Mouse (Mus musculus) cortical plate, adult 2 months (tissue): ENCODE data around the gene Eif4e2. TPM values are rescaled to one million over a fixed set of nuclear protein-coding genes. Genes with fewer than 3 reads are reported as not detected.
A peak's percentile ranks its signal among the peaks of the same experiment; 100 is the strongest.

ENCODE experiments used
- H3K27ac ChIP-seq: fragments of 200-500 bp; 2 replicates; pipeline ENCODE4 v1.5.1; 2012; ENCODE audit warnings: low read length, control low read depth, inconsistent platforms; ENCODE audit not compliant: insufficient read depth
- H3K4me1 ChIP-seq: fragments of 200-500 bp; 2 replicates; pipeline ENCODE4 v1.6.1; 2011; ENCODE audit warnings: low read length; ENCODE audit not compliant: control insufficient read depth, insufficient read depth
- H3K4me3 ChIP-seq: fragments of 200-500 bp; 2 replicates; pipeline ENCODE4 v1.5.1; 2011; ENCODE audit warnings: mild to moderate bottlenecking, low read length, control low read depth; ENCODE audit not compliant: insufficient read depth
- CTCF ChIP-seq: fragments of 200-500 bp; IDR thresholded peaks from 2 replicates; pipeline ENCODE4 v1.5.1; 2011; ENCODE audit warnings: mild to moderate bottlenecking, control low read depth, low read length; ENCODE audit not compliant: insufficient read depth; ENCODE audit errors: extremely low read depth
- POLR2A ChIP-seq: fragments of 200-500 bp; IDR thresholded peaks from 2 replicates; pipeline ENCODE4 v1.6.1; 2011; ENCODE audit warnings: mild to moderate bottlenecking, low read length, control low read depth; ENCODE audit not compliant: insufficient read depth; ENCODE audit errors: extremely low read depth
- polyA plus RNA-seq: library from polyadenylated mRNA; depleted of rRNA; stranded (reverse); fragments of >200 nt; gene quantifications from 2 replicates; pipeline ENCODE4 v1.2.3, GENCODE M21; 2012

Gene Eif4e2
- polyA plus RNA-seq, 1 experiment = 53.7 TPM

DNA sequence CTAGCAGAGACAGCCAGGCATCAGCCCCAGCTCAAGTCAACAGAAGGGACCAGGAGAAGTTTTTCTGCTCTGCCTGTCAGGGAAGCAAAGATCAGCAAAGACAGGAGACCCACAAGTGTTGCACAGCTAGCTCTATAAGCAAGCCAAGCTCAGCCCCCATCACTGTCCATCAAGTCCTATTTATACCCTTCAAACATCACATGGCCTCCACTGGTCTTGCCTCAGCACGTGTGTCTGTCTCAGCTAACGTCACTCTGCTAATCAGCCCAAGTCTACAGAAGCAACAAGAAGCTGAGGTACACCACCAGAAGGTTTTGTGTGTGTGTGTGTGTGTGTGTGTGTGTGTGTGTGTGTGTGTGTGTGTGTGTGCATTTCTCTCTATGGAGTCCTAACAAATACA lies 12.9 kb upstream of the Eif4e2 start:
- Histone ChIP-seq H3K4me3 (no peak overlapping the region), H3K27ac (no peak overlapping the region), H3K4me1 (no peaks in the 10 kb centered on the region)
- TF ChIP-seq POLR2A (no peak), CTCF (no peak)

DNA sequence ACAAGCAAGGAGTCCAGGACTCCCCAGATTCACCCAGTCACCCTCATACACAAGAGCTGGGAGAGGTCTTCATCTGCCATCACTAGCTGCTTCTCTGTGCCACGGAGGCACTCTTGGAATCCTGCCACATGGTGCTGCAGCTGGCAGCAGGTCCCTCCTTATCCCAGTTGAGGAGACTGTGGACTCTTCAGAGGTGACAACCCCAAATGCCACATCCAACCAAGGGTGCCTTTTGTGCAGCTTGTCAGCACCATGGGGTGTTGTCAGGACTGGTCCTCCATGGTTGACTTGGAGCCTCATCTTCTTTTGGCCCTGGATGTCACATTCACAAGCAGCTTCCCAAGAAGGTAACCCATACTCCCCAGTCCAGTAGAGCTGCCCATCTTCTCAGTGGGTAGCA lies 11.9 kb upstream of the Eif4e2 start:
- Histone ChIP-seq H3K27ac (no peak overlapping the region), H3K4me3 (no peak overlapping the region), H3K4me1 (no peaks in the 10 kb centered on the region)
- TF ChIP-seq CTCF (no peak), POLR2A (no peak)

DNA sequence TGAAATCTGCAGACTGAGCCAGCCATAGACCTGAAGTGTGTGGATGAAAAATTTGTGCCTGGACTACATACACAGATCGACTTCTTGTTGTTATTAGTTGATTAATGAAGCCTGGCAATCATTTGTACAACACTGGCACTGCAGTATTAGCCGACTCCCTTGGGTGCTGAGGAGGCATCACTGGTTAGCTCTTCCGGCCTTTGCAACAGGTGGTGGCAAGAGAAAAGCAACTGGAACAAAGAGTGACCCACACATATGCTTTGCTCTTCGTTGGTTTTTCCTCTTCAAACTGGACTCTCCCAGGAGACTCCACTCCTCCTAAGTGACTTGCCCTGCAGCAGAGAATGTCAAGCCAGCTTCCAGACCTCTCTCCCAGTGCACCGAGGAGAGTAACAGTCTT lies 9.9 kb upstream of the Eif4e2 start:
- TF ChIP-seq CTCF (no peak), POLR2A (no peak)
- Histone ChIP-seq H3K27ac (no peak overlapping the region), H3K4me3 (no peak overlapping the region), H3K4me1 (no peaks in the 10 kb centered on the region)

DNA sequence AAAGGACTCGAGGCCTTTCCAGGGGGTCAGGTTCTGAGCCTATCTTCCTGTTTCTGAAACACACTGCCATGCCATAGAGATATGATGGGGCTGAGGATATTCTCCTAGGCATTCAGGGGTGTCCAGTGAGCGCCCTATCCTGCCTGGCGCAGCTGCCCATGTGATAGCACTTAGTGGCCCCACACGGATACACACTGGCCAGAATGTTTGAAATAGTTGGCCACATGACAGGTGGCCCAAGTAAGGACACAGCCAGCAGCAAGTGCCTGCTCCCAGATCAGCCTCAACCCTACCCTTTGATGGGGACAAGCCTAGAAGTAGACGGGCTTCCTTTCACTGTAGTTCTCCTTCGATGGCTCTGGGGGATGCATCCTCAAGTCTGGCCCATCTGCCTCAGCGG lies 9.2 kb upstream of the Eif4e2 start, which contains the start of gene Chrng:
TSS of gene Chrng (plus strand) at position 193 of the 400 bp plus-strand sequence.
- Histone ChIP-seq H3K4me3 (no peak within 1 kb of the TSS), H3K27ac (no peak within 1 kb of the TSS), H3K4me1 (no peaks in the 10 kb centered on the region)
- no peak for TF ChIP-seq POLR2A
- TF ChIP-seq CTCF = no peak

DNA sequence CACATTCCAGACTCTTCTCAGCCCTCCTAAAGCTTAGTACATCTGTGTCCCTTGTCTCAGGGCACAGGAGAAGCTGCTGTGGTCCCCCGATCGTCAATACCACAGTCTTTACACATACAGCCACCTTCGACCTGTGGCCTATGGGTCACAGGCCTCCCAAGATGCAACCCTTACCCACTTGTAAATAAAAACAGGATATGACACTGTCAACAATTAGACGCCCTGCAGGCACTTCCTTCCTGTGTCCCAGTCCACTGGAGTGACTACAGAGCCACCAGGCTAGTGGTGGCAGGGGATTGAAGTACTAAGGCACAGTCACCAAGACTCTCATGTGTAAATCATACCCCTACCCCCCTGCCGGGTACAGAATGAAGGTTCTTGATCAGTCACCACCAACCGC lies 8.7 kb upstream of the Eif4e2 start:
- H3K4me3 ChIP-seq = no peak overlapping the region
- no peak for TF ChIP-seq POLR2A
- TF ChIP-seq CTCF = no peak
- no peaks in the 10 kb centered on the region for H3K4me1 ChIP-seq
- H3K27ac ChIP-seq = no peak overlapping the region

DNA sequence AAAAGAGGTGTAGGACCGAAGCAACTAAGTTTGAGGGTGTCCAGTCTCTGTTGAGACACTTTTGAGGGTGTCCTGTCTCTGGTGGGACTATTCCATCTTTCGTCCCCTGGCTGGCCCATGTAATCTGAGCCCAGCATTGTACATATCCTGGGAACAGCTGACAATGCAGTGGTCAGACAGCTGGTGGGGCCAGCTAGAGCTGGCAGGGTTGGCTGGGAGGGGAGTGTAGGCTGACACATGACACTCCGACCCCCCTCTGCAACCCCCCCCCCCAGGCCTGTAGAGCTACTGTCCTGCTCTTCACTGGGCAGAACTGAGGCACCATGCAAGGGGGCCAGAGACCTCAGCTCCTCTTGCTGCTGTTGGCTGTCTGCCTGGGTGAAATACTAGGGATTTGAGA lies 8.2 kb upstream of the Eif4e2 start:
- H3K4me1 ChIP-seq = no peaks in the 10 kb centered on the region
- H3K4me3 ChIP-seq = no peak overlapping the region
- TF ChIP-seq CTCF (no peak), POLR2A (no peak)
- no peak overlapping the region for H3K27ac ChIP-seq

DNA sequence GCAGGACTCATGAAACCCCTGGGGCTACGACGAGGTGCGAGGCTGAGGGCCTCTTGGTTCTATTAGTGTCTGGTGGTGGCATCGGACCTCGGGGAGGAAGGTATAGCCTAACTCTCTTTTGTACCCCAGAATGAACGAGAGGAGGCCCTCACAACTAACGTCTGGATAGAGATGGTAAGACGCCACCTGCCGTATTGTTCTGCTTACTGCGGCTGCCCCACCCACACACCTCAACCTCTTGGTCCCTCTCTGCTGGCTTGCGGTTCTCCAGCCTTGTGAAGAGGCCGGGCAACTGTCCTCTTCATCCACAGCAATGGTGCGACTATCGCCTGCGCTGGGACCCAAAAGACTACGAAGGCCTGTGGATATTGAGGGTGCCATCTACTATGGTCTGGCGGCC lies 7.4 kb upstream of the Eif4e2 start:
- TF ChIP-seq CTCF (no peak), POLR2A (no peak)
- Histone ChIP-seq H3K27ac (no peak overlapping the region), H3K4me1 (no peaks in the 10 kb centered on the region), H3K4me3 (no peak overlapping the region)

DNA sequence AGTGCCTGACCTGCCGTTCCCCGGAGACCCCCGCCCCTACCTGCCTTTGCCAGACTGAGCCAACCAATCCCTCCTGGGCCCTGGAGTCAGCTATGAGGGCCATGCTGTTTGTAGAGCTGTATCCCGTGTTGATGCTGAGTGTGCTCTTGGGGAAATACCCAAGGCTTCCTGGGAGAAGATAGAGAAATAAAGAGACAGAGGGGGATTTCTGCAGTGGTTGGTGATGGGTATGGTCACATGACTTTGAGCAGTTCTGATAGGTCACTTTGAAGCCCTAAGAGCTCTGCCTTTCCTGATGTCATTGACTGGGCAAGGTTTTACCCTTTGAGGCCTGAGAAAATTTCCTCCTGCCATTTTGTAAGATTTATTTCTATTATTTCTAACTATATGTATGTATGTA lies 2.3 kb upstream of the Eif4e2 start:
- Histone ChIP-seq H3K4me1 (peaks cover 9% of the 10 kb centered on the region; the same call in 1 of the 2 replicates), H3K27ac (no peak overlapping the region), H3K4me3 (no peak overlapping the region)
- no peak for TF ChIP-seq CTCF
- TF ChIP-seq POLR2A = no peak

DNA sequence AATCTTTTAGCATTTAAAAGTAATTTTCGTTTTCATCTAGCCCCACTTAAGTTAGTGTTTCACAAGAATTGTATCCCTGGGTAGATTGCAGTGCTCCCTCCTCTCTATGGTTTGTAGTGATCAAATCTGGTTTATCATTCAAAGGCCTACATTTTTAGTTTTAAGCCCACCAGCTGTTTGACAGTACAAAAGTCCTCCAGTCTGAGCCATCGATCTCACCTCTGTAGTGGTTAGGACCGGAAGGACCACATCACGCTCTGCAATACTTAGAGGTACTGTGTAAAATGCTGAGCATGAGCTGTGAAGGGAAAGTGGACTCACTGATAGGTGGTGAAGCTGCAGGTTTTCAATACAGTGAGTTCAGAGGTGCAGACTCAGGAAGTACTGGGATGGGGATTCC lies 1.0 kb downstream of the Eif4e2 start:
- Histone ChIP-seq H3K4me3 (peak overlapping the region; percentile 98), H3K27ac (no peak overlapping the region), H3K4me1 (peaks cover 13% of the 10 kb centered on the region; the same call in 1 of the 2 replicates)
- TF ChIP-seq CTCF (no peak), POLR2A (no peak)

DNA sequence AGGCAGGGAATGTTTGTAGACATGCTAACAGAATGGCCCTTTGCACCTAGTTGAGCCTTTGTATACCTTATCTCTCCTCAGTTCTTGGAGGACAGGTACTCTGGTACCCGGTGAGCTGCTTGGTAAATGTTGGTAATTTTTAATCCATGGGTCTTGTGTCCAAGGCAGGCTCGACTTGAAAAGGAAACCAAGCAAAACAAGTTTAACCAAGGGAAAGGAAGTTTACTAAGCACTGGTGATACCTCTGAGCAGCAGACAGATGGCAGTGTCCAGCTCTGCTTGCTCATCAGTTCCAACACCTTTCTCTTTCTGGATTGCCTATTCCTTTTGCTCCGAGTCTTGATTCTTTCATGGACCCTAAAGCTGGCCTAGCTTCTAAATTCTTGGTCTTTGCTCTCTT lies 4.2 kb downstream of the Eif4e2 start:
- no peak overlapping the region for H3K4me3 ChIP-seq
- H3K27ac ChIP-seq = no peak overlapping the region
- no peak for TF ChIP-seq POLR2A
- TF ChIP-seq CTCF = peak; percentile 70
- peaks cover 13% of the 10 kb centered on the region; the same call in 1 of the 2 replicates for H3K4me1 ChIP-seq

DNA sequence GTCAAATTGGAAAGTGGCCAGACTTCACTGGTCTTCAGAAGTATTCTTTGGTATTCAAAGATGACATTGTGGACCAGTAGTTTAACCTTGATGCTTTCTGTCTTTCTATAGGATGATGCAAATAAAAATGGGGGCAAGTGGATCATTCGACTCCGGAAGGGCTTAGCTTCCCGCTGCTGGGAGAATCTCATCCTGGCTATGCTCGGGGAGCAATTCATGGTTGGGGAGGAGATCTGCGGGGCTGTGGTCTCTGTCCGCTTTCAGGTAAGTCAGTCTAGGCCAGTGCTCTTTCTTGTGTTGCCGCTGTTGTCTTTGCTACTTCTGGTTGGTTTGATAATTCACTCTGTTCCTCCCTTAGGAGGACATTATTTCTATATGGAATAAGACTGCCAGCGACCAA lies 12.0 kb downstream of the Eif4e2 start:
- H3K4me1 ChIP-seq = no peaks in the 10 kb centered on the region
- TF ChIP-seq CTCF = no peak
- no peak for TF ChIP-seq POLR2A
- no peak overlapping the region for H3K4me3 ChIP-seq
- H3K27ac ChIP-seq = no peak overlapping the region
